Mouse (Mus musculus): Measurements from ENCODE around the gene Agtpbp1. TPM values are rescaled to one million over a fixed set of nuclear protein-coding genes. Genes with fewer than 3 reads are reported as not detected.

Agtpbp1 gene
- polyA plus RNA-seq, 1 experiment: 7.5 TPM

GRCm38 (mm10) chr13:59423871-59424270 is 161.2 kb downstream of the Agtpbp1 start:
- TF ChIP-seq MAX (IDR thresholded peaks at IDR 0.05): no peak
- no peak for TF ChIP-seq MYOG (IDR thresholded peaks at IDR 0.05; ENCODE audit: control insufficient read depth, extremely low read depth, insufficient read length)
- TF ChIP-seq CEBPB (IDR thresholded peaks at IDR 0.05; ENCODE audit: low read depth): no peak
- no peak for TF ChIP-seq FOSL1 (IDR thresholded peaks at IDR 0.05; ENCODE audit: insufficient read depth, low read length, poor library complexity, severe bottlenecking)
- TF ChIP-seq USF1 (IDR thresholded peaks at IDR 0.05; ENCODE audit: low read depth): no peak
- no peak for TF ChIP-seq MYOD1 (IDR thresholded peaks at IDR 0.05; ENCODE audit: control insufficient read depth, insufficient read length, low read depth)
- no peak for TF ChIP-seq CTCF (IDR thresholded peaks at IDR 0.05; ENCODE audit: control insufficient read depth, insufficient read depth, insufficient read length)
- Histone ChIP-seq H3K27me3 (ENCODE audit: control insufficient read depth, insufficient read depth, insufficient read length) (peaks cover 12% of the 10 kb centered on the region), H3K4me3 (ENCODE audit: insufficient read depth, poor library complexity, severe bottlenecking) (no peak overlapping the region), H3K79me2 (ENCODE audit: control insufficient read depth, insufficient read depth) (no peaks in the 10 kb centered on the region), H3K79me3 (ENCODE audit: low read depth) (no peaks in the 10 kb centered on the region), H3ac (ENCODE audit: control insufficient read depth, insufficient read length, low read depth) (no peak overlapping the region), H3K36me3 (ENCODE audit: control insufficient read depth, insufficient read depth) (no peaks in the 10 kb centered on the region)

- no peaks in the 10 kb centered on the region for H3K79me2 ChIP-seq (ENCODE audit: control insufficient read depth, insufficient read depth)
- no peak overlapping the region for H3K4me3 ChIP-seq (ENCODE audit: insufficient read depth, poor library complexity, severe bottlenecking)
- no peak for TF ChIP-seq MYOD1 (IDR thresholded peaks at IDR 0.05; ENCODE audit: control insufficient read depth, insufficient read length, low read depth)
- TF ChIP-seq CEBPB (IDR thresholded peaks at IDR 0.05; ENCODE audit: low read depth): no peak
- TF ChIP-seq MAX (IDR thresholded peaks at IDR 0.05): no peak
- TF ChIP-seq MYOG (IDR thresholded peaks at IDR 0.05; ENCODE audit: control insufficient read depth, extremely low read depth, insufficient read length): no peak
- TF ChIP-seq CTCF (IDR thresholded peaks at IDR 0.05; ENCODE audit: control insufficient read depth, insufficient read depth, insufficient read length): no peak
- no peak for TF ChIP-seq USF1 (IDR thresholded peaks at IDR 0.05; ENCODE audit: low read depth)
- TF ChIP-seq FOSL1 (IDR thresholded peaks at IDR 0.05; ENCODE audit: insufficient read depth, low read length, poor library complexity, severe bottlenecking): no peak
- peaks cover 20% of the 10 kb centered on the region for H3K27me3 ChIP-seq (ENCODE audit: control insufficient read depth, insufficient read depth, insufficient read length)
- no peak overlapping the region for H3ac ChIP-seq (ENCODE audit: control insufficient read depth, insufficient read length, low read depth)
- H3K36me3 ChIP-seq (ENCODE audit: control insufficient read depth, insufficient read depth): no peaks in the 10 kb centered on the region
- H3K79me3 ChIP-seq (ENCODE audit: low read depth): no peaks in the 10 kb centered on the region
Observed at GRCm38 (mm10) chr13:59416530-59417230, 168.3 kb downstream of the Agtpbp1 start.

- H3K27me3 ChIP-seq (ENCODE audit: control insufficient read depth, insufficient read depth, insufficient read length): peaks cover 14% of the 10 kb centered on the region
- H3K79me2 ChIP-seq (ENCODE audit: control insufficient read depth, insufficient read depth): no peaks in the 10 kb centered on the region
Observed at GRCm38 (mm10) chr13:59413885-59414284, 171.1 kb downstream of the Agtpbp1 start.

GRCm38 (mm10) chr13:59412672-59413071 is 172.4 kb downstream of the Agtpbp1 start:
- no peak overlapping the region for H3ac ChIP-seq (ENCODE audit: control insufficient read depth, insufficient read length, low read depth)
- H3K79me3 ChIP-seq (ENCODE audit: low read depth): no peaks in the 10 kb centered on the region
- H3K4me3 ChIP-seq (ENCODE audit: insufficient read depth, poor library complexity, severe bottlenecking): no peak overlapping the region
- TF ChIP-seq MAX (IDR thresholded peaks at IDR 0.05) (no peak), CTCF (IDR thresholded peaks at IDR 0.05; ENCODE audit: control insufficient read depth, insufficient read depth, insufficient read length) (no peak), FOSL1 (IDR thresholded peaks at IDR 0.05; ENCODE audit: insufficient read depth, low read length, poor library complexity, severe bottlenecking) (no peak), CEBPB (IDR thresholded peaks at IDR 0.05; ENCODE audit: low read depth) (no peak), MYOD1 (IDR thresholded peaks at IDR 0.05; ENCODE audit: control insufficient read depth, insufficient read length, low read depth) (no peak), MYOG (IDR thresholded peaks at IDR 0.05; ENCODE audit: control insufficient read depth, extremely low read depth, insufficient read length) (no peak), USF1 (IDR thresholded peaks at IDR 0.05; ENCODE audit: low read depth) (no peak)
- no peaks in the 10 kb centered on the region for H3K79me2 ChIP-seq (ENCODE audit: control insufficient read depth, insufficient read depth)
- H3K36me3 ChIP-seq (ENCODE audit: control insufficient read depth, insufficient read depth): no peaks in the 10 kb centered on the region
- H3K27me3 ChIP-seq (ENCODE audit: control insufficient read depth, insufficient read depth, insufficient read length): peaks cover 14% of the 10 kb centered on the region

More at GRCm38 (mm10) chr13:59413885-59414284, 171.1 kb downstream of the Agtpbp1 start:
- no peaks in the 10 kb centered on the region for H3K79me3 ChIP-seq (ENCODE audit: low read depth)
- TF ChIP-seq MYOG (IDR thresholded peaks at IDR 0.05; ENCODE audit: control insufficient read depth, extremely low read depth, insufficient read length) (no peak), CTCF (IDR thresholded peaks at IDR 0.05; ENCODE audit: control insufficient read depth, insufficient read depth, insufficient read length) (no peak), MAX (IDR thresholded peaks at IDR 0.05) (no peak)
- H3K36me3 ChIP-seq (ENCODE audit: control insufficient read depth, insufficient read depth): no peaks in the 10 kb centered on the region
- no peak overlapping the region for H3K4me3 ChIP-seq (ENCODE audit: insufficient read depth, poor library complexity, severe bottlenecking)
- H3ac ChIP-seq (ENCODE audit: control insufficient read depth, insufficient read length, low read depth): no peak overlapping the region

- Histone ChIP-seq H3K36me3 (ENCODE audit: control insufficient read depth, insufficient read depth) (no peaks in the 10 kb centered on the region), H3K79me3 (ENCODE audit: low read depth) (no peaks in the 10 kb centered on the region)
Observed at GRCm38 (mm10) chr13:59407182-59407581, 177.8 kb downstream of the Agtpbp1 start.

More at GRCm38 (mm10) chr13:59407182-59407581, 177.8 kb downstream of the Agtpbp1 start:
- Histone ChIP-seq H3K27me3 (ENCODE audit: control insufficient read depth, insufficient read depth, insufficient read length) (no peaks in the 10 kb centered on the region), H3K79me2 (ENCODE audit: control insufficient read depth, insufficient read depth) (no peaks in the 10 kb centered on the region), H3K4me3 (ENCODE audit: insufficient read depth, poor library complexity, severe bottlenecking) (no peak overlapping the region), H3ac (ENCODE audit: control insufficient read depth, insufficient read length, low read depth) (no peak overlapping the region)
- no peak for TF ChIP-seq CEBPB (IDR thresholded peaks at IDR 0.05; ENCODE audit: low read depth)
- no peak for TF ChIP-seq MYOD1 (IDR thresholded peaks at IDR 0.05; ENCODE audit: control insufficient read depth, insufficient read length, low read depth)
- no peak for TF ChIP-seq CTCF (IDR thresholded peaks at IDR 0.05; ENCODE audit: control insufficient read depth, insufficient read depth, insufficient read length)
- no peak for TF ChIP-seq MYOG (IDR thresholded peaks at IDR 0.05; ENCODE audit: control insufficient read depth, extremely low read depth, insufficient read length)
- TF ChIP-seq FOSL1 (IDR thresholded peaks at IDR 0.05; ENCODE audit: insufficient read depth, low read length, poor library complexity, severe bottlenecking): no peak
- TF ChIP-seq MAX (IDR thresholded peaks at IDR 0.05): no peak
- TF ChIP-seq USF1 (IDR thresholded peaks at IDR 0.05; ENCODE audit: low read depth): no peak
